Mouse (Mus musculus) mature B cell (primary cell): Measurements from ENCODE around the gene Tnnc2.

Experiments
- in situ Hi-C: fragments of 300-500 bp; cut with MboI; formaldehyde crosslinking; loops from 2 replicates; pipeline ENCODE4 v1.14.3; 2019

Gene Tnnc2

DNA sequence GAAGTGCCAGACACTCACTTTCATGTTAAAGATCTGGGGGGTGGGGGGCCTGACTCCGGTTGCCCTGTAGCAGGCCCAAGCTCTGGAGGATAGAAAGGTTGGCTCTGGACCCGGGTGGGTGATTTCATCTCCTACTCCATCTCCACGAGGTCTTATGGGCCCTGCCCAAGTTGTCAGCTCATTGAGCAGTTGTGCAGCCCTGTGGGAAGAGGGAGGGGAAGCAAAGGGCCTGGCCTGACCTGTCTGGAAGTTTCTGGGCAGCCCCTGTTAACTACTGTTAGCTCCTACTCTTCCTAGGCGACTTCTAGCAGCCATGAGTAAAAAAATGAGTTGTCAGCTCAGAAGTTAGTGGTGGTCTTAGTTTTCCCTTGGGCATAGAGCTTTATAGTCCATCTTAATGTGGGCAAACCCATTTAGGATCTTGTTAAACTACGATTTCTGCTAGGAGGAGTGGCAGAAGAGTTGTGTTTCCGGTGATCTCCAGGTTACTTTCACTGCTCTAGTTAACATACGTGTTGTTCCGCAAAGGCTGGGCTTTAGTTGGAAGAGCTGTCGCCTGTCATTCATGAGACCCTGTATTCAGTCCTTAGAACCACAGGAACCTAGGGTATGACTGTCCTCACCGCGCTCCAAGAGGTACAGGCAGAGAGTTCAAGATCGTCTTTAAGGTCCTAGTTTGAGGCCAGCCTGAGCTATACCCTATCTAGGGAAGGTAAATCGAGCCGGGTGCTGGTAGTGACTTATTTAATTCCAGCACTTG, 6.4 kb downstream of the Tnnc2 start:
- in situ Hi-C loops = no loop called here

DNA sequence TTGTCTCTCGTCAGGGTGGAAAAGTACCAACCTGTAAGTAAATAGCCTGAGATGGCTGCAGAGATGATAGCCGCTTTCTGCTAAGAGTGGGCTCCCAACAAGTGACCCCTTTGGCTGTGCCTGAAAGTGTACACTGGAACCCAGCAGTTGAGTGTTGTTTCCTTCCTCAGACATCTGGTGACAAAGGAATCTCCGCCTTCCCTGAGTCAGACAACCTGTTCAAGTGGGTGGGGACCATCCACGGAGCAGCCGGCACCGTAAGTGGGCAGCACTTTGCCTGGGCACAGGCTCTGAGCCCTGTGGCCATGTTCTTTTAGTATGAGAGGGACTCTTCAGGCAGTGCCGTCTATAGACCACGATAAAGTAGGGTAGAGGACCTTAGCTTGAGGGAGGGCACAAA, 8.6 kb downstream of the Tnnc2 start:
- in situ Hi-C loops = no loop called here

DNA sequence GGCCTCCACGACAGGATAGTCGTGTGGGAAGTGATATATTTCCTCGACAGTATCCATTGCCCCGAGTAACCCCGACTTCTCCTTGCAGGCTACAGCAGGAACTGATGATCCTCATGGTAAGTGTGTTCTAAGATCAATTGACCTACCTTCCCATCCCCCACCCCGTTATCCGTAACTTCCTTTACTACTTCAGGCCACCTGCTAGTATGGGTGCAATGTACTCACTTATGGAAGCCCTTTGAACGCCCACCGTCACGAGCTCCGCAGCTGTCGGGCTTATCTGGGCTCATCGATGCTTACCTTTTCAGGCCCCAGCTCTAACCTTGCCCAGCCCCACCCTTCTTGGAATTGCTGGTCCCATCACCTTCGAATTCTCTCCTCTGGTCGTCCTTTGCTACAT, 9.5 kb downstream of the Tnnc2 start:
- in situ Hi-C loops = no loop called here

DNA sequence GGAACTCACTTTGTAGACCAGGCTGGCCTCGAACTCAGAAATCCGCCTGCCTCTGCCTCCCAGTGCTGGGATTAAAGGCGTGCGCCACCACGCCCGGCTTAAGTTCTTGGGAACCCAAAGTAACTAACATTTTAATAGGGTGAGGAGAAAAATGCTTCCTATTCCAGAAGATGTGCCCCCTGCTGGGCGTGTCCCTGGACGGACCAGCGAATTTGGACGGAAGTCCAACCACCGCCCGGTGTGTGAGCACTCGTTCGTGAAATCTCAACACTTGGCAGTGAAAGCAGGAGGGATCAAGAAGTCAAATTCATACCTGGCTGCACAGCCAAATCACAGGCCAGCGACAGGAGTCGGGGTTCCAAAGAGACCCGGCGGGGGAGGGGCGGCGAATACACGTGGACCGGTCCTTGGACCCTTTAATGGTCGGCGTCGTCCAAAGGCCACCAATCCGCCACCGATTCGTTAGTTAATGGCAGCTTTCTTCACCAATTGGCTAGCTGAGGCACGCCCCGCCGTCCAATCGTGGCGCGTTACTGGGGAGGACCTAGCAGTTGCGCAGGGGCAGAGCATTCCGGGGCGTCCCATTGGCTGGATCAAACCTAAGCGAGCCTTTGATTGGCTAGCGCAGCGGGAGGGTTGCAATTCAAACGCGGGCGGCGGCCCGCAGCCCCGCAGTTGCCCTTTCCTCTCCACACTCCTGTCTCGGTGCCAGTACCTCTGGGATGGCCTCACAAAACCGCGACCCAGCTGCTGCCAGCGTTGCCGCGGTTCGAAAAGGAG, 10.3 kb downstream of the Tnnc2 start, which contains the start of gene Ube2c:
Ube2c (plus strand) TSS at position 641 of the 780 bp plus-strand sequence.
- in situ Hi-C loops = no loop called here

DNA sequence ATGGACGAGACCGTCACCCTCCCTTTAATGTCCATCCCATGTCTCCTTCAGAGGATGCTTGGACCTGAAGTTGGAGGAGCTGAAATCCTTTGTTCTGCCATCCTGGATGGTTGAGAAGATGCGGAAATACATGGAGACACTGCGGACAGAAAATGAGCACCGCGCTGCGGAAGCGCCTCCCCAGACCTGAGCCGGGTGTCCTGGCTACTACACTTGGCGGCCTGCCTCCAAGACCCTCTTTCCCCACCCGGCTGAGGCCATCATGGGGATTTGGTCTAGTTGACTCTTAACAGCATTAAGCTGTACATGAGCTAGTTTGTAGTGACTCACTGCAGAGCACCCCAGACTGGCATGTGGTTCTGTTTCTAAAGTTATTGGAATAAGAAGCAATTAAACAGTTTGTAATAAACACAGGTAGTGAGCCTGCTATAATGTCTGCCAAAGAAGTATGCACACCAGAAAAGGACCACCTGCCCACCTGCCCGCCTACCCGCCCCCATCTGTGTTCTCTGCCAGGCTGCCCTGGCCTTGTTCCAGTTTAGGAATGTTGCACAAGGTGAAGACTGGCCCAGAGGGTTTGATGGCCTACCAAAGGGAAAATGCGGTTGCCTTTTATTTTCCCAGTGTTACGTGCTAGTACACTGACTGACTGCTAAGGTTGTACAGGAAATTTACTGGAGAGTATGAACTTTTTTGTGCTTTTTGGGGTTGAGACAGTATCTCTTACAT, 11.8 kb downstream of the Tnnc2 start:
- in situ Hi-C loops = no loop called here

DNA sequence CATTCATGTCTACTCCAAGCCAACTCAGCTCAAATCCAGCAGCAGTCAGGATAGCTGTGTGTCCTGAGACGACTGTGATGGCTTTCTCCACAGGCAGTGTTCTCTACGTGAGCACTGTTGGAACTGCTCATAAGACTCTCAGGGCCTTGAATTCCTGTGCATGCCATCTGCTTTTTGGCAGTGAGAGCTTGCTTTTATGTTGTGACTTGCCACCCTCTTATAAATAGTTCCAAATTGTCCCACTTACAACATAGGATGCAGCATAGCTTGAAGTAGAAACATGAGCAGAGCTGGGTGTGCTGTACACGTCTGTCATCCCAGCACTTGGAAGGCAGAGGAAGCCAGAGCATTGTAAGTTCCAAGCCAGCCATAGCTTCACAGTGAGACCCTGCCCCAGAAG, 13.9 kb downstream of the Tnnc2 start:
- in situ Hi-C loops = no loop called here

DNA sequence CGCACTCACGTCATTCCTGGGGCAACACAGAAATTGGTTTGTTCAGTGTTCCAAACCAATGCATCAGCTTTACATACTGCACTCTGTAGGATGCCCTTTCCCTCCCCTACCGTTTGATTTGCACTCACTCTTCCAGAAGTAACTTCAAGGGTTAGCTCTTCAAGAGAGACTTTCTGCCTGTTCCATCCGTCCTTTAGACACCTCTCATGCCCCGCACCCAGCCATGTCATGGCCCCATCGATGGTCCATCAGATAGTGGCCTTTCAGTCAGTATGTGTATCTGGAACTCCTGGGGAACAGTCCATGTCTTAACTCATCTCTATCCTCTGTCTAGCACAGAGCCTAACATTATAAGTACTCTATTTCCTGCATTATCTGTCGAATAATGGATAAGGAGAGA, 17.2 kb downstream of the Tnnc2 start:
- in situ Hi-C loops = no loop called here

DNA sequence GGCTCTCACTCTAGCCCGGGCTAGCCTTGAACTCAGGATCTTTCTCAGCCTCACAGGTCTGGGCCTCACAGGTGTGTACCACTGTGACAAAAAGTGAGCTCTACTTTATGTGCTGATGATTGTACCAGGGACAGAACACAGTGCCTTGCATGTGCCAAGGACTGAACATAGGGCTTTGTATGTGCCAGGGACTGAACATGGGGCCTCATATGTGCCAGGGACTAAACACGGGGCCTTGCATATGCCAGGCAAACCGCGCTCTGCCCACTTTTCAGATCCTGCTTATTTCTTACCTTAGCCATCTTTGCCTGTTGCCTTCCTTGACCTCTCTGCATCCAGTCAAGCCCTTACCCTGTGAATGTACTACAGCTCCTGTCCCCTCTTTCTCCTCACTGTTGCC, 17.8 kb downstream of the Tnnc2 start:
- in situ Hi-C loops = no loop called here

DNA sequence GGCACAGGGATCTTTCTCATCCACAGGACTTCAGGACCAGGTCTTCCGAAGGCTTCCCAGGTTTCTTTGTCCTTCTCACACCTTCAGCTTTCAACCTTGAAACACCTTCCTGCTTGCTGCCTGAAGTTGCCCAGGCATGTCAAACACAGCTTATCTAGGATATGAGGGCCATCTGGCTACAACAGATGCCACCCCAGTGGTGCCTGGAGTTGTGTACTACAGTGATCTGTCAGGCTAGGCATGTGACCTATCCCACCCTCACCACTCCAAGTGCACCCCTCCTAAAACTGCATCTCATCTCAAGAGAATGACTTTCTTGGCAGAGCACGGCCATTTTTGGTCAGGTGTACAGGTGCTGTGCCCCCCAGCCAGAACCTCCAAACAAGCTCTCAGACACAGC, 18.3 kb downstream of the Tnnc2 start:
- in situ Hi-C loops = no loop called here

DNA sequence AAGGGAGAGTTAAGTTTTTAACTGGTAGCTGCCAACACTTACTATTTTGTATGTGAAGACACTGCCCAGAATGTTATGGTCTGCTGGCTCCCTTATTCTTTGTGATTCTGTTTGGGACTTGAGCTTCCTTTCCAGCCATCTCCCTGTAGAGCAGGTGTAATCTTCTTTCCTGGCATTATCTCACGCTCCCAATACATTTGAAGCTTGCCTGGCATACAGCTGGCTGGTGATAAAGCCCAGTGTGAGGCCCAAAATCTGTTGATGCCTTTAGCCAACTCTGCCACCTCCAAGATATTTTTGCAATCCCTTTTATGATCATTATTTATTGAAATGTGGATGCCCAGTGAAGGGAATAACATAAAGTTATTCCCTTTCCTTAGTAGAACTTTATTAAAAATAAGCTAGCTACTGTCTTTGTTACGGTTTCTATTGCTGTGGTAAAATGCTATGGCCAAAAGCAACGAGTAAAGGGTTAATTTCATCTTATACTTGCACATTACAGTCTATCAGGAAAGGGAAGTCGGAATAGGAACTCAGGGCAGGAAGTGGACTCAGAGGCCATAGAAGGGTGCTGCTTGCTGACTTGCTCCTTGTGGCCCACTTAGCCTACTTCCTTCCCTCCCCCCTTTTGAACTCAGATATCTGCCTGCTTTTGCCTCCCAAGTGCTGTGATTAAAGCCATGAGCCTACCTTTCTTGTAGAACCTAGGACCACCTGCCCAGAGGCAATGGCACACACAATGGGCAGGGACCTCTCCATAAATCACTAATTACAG, 19.5 kb downstream of the Tnnc2 start:
- in situ Hi-C loops = no loop called here

DNA sequence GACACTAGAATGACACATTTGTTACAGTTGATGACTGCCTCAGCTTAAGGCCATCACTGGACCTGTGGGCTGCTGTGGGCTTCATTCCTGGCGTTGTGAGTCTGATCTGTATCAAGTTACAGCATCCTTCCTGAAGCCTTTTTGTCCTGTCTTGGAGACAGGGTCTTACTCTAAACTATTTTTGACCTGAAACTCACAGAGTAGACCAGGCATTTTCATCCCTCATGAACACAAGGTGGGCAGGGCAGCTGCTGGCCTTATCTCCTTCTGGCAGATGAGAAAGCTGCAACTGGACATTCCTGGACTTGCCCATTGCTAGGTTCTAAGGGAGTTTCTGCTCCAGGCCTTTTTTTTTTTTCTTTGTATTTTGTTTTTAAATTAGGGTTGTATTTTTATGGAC, 21.1 kb downstream of the Tnnc2 start:
- in situ Hi-C loops = no loop called here

DNA sequence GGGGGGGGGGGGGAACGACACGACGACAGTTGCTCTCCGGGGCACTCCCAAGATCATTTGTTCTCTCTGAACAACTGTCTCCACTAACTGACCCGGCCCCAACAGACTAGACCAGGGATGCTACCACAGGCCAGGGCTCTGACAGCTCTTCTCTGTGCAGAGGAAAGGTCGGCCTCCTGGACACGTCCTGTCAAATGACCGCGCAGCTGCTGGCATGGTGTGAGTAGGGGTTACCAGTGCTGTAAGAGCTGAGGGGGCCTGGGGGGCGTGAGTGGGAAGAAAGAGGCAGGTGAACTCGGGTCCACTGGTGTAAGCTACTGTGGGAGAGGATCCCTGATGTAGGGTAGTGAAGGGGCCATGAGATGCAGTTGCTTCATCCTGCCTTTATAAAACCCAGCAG, 21.9 kb downstream of the Tnnc2 start:
- in situ Hi-C loops = no loop called here

DNA sequence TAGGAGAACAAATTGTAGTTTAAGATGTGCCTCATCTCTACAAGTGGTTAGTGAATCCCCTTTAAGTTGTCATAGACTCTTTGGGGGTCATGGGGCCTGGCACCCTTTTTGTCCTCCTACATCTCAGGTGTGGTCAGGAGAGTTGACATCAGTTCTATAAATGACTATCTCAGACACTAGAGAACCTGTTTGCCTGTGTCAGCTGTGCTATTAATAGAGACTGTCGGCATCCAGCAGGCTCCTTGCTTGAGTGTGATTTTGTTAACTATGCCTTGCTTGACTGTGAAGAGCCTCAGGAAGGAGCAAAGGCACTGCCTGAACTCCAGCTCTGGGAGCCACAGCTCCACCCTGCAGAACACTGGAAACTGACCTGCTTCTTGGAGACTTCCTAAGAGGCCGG, 25.0 kb downstream of the Tnnc2 start:
- in situ Hi-C loops = no loop called here

DNA sequence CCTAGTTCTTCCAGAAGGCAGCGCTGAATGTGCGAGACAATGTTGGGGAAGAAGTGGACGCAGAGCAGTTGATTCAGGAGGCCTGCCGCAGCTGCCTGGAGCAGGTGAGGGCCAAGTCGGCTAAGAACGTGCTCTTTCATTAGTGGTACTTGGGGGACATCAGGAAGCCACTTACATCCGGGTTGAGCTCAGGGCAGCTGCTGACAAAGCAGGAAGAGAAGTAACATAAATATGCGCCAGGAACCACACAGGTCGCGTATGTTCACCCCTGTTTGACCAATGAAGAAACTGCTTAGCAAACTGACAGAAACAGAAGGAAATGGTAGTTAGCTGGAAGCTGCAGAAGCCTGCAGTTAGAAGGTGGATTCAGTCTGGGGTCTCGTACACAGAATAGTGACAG, 25.7 kb downstream of the Tnnc2 start:
- in situ Hi-C loops = no loop called here

DNA sequence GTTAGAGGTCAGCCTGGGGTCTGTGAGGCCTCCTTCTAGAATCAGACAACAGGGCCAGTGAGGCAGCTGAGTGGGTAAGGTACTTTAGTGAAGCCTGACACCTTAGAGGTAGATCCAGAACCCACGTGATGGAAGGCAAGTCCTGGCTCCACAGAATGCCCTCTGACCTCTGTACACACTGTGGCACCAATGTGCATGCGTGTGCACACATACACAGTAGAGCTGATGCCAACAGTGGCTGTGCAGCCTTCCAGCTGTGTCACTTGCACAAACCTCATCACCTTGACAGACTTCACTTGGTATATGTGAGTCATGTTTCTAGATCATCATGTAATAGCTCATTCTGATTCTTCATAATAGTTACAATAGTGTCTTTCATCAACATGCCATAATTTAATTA, 27.3 kb downstream of the Tnnc2 start:
- in situ Hi-C loops = no loop called here

DNA sequence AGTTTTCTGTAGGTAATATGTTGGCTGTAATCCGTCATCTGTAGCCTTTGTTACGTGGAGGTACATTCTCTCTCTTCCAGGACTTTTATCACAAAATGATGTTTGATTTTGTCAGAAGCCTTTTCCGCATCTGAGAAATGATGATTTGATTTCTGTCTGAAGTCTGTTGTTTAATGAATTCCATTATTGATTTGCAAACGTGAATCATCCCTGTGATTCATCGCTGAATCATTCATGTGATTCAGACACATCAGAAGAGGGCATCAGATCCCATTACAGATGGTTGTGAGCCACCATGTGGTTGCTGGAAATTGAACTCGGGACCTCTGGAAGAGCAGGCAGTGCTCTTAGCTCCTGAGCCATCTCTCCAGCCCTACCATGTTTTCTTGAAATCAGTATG, 30.8 kb downstream of the Tnnc2 start:
- in situ Hi-C loops = loop anchor here (25.0 kb wide), 1 partner anchor 337 kb away; the partner anchor contains the start of genes Matn4 and Rbpjl

DNA sequence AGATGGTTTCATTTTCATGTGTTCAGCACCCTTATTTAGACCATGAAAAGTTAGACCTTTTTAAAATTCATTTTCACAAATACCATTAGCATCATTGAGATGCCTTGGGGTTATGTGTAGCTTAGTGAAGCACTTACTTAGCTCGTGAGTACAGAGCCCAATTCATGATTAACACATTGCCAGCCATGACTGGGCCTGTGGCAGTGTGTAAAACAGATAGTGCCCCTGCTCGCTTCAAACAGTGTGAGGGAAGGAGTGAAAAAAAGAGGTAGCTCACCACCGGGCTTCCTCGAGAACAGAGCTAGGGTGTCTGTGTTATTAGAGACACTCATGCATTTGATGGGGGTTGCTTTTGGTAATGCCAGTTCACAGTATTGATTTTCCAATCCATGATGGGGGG, 31.6 kb downstream of the Tnnc2 start:
- in situ Hi-C loops = loop anchor here (25.0 kb wide), 1 partner anchor 336 kb away; the partner anchor contains the start of genes Matn4 and Rbpjl

DNA sequence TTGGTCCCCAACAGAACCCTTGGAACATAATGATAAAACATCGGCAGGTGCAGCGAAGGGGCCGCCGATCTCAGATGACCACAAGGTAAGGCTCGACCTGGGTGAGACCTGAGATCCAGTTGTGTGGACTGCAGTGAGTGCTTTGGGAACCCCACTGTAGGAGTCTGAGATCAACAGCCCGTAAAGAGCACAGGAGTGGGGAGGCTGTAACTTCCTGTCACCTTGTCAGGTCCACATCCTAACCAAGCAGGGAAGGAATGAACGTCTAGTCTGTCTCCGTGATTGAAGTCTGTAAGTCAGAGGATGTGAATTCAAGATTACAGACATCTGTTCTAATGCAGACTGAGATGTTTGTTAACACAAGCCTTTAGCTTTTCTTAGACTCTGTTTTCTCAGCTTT, 33.1 kb downstream of the Tnnc2 start:
- in situ Hi-C loops = loop anchor here (25.0 kb wide), 1 partner anchor 334 kb away; the partner anchor contains the start of genes Matn4 and Rbpjl

DNA sequence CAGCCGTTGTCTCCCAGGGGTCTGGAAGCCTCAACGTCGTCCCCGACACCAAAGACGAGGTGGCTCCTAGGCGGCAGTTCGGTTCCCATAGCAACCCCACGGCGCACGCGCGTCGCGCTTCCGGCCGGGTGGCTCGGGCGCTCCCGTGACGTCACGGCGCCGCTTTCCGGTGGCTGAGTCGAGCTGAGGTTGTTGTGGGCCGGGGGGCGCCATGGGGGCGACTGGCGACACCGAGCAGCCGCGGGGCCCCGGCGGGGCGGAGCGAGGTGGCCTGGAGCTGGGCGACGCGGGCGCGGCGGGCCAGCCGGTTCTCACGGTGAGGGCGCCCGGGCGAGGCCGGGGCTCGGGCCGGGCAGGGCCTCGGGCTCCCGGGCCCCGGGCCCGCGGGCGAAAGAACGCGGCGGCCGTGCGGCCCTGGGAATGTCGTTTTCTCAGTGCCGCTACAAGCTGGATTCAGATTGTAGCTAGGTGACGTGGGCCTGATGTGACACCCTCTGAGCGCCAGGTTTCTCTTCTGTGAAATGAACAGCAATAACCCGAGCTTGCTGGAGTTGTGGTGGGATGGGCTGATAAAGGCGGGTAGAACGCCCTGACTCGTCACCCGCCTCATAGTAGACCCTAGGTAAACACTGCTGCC, 33.8 kb downstream of the Tnnc2 start, which contains the start of the genes Wfdc3 and Dnttip1:
Wfdc3 (minus strand) TSS at position 89 of the 637 bp plus-strand sequence.
Dnttip1 (plus strand) TSS at position 141 of the 637 bp plus-strand sequence.
- in situ Hi-C loops = loop anchor here (25.0 kb wide), 1 partner anchor 334 kb away; the partner anchor contains the start of genes Matn4 and Rbpjl

DNA sequence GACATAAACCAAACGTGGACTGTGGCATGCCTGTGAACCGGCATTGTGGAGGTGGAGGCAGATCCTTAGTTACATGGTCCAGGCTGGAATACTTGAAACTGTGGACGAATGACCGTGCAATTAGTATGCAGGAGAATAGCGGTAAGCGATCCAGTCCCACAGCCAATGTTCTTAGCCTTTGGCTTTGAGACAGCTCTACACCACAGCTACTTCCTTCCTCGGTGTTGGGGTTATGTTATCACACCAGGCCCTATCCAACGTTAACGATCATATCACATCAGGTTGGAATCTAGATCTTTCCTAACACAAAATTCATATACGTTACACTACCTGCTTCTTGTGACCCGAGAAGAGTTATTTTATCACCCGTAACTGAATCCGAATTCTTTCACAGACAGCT, 34.8 kb downstream of the Tnnc2 start:
- in situ Hi-C loops = loop anchor here (25.0 kb wide), 1 partner anchor 333 kb away; the partner anchor contains the start of genes Matn4 and Rbpjl

DNA sequence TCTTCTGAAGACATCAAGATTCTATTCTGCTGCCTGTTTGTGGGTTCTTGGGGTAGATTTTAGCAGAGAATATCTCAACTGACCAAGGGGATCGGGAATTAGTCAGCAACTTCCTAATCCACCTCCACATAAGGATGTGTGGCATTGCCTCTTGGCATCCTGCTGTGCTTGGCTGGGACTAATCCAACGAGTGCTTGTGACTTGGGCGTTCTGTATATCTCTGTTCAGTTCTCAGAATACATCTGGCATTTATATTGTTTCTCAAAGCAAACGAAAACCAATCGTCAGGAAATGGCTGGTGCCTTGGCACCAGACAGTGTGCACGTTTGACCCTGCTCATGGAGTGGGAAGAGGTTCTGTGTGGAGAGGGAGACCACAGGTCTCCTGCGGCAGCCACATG, 39.9 kb downstream of the Tnnc2 start:
- in situ Hi-C loops = loop anchor here (25.0 kb wide), 1 partner anchor 328 kb away; the partner anchor contains the start of genes Matn4 and Rbpjl
